ENCODE assay signal across 7 mouse cellular contexts in genomic region chr6:50890370-50891204, GRCm38 (mm10).
DNase-seq lines count a peak whose midpoint lies in the region; ATAC-seq and TF ChIP-seq lines count a peak whose summit lies in the region.

No protein-coding gene starts in this region.

- 9% methylated on average over 25 of the region's 25 CpGs for WGBS in hindbrain, embryonic 16.5 days
- 13% methylated on average over 25 of the region's 25 CpGs for WGBS in limb, embryonic 14.5 days
- WGBS in midbrain, embryonic 15.5 days: 5% methylated on average over 25 of the region's 25 CpGs

- peak; percentile 92 for ATAC-seq in hindbrain, embryonic 16.5 days
- peak; percentile 15; the same call in 1 of the 2 replicates for ATAC-seq in limb, embryonic 14.5 days (ENCODE audit: low FRiP score, low read depth)
- peak; percentile 90 for ATAC-seq in midbrain, embryonic 15.5 days (replicated peaks)

- H3K9ac ChIP-seq in hindbrain, embryonic 16.5 days (ENCODE audit: low read depth, low read length): peak overlapping the region; percentile 23; the same call in 1 of the 2 replicates
- H3K9ac ChIP-seq in limb, embryonic 14.5 days (ENCODE audit: low read depth, low read length, severe bottlenecking): no peak overlapping the region
- H3K9ac ChIP-seq in midbrain, embryonic 15.5 days: no peak overlapping the region

- DNase-seq in c-Kit-positive CD71-negative TER-119-negative erythroid progenitor cells, embryonic 14.5 days (ENCODE audit: low read depth): peak; percentile 57
- peak; percentile 85 to 86 for DNase-seq in cerebellum, postnatal 10 days
- peak; percentile 3 to 37 for DNase-seq in frontal cortex, adult 2 months (ENCODE audit: extremely low spot score in 1 of 2, low spot score in 1 of 2)
- DNase-seq in limb, embryonic 14.5 days (ENCODE audit: low spot score): no peak
- no peak for DNase-seq in thymus, postnatal 25 days

- peak overlapping the region; percentile 77 for H3K27ac ChIP-seq in hindbrain, embryonic 16.5 days (ENCODE audit: low read depth, low read length)
- no peak overlapping the region for H3K27ac ChIP-seq in limb, embryonic 14.5 days (replicated peaks; ENCODE audit: low read depth, low read length)
- peak overlapping the region; percentile 86 for H3K27ac ChIP-seq in midbrain, embryonic 15.5 days

- H3K36me3 ChIP-seq in hindbrain, embryonic 16.5 days (ENCODE audit: control insufficient read depth, insufficient read depth, low read length): no peaks in the 10 kb centered on the region
- H3K36me3 ChIP-seq in limb, embryonic 14.5 days (ENCODE audit: control insufficient read depth, insufficient read depth, low read length): no peaks in the 10 kb centered on the region
- H3K36me3 ChIP-seq in midbrain, embryonic 15.5 days (replicated peaks): no peaks in the 10 kb centered on the region

- TF ChIP-seq POLR2A in limb, embryonic 14.5 days (IDR thresholded peaks at IDR 0.05; ENCODE audit: borderline replicate concordance, extremely low read depth, insufficient read depth, insufficient read length): no peak

- no peaks in the 10 kb centered on the region for H3K27me3 ChIP-seq in hindbrain, embryonic 16.5 days (replicated peaks; ENCODE audit: control insufficient read depth, insufficient read depth, low read length)
- no peaks in the 10 kb centered on the region for H3K27me3 ChIP-seq in limb, embryonic 14.5 days (ENCODE audit: control insufficient read depth, insufficient read depth, low read length)
- no peaks in the 10 kb centered on the region for H3K27me3 ChIP-seq in midbrain, embryonic 15.5 days (replicated peaks)

- peak overlapping the region; percentile 25; the same call in 1 of the 2 replicates for H3K4me2 ChIP-seq in hindbrain, embryonic 16.5 days (ENCODE audit: low read length)
- peak overlapping the region; percentile 32 for H3K4me2 ChIP-seq in limb, embryonic 14.5 days (replicated peaks; ENCODE audit: low read depth, low read length, severe bottlenecking)
- peak overlapping the region; percentile 33 for H3K4me2 ChIP-seq in midbrain, embryonic 15.5 days

- H3K4me3 ChIP-seq in hindbrain, embryonic 16.5 days (ENCODE audit: low read length): no peak overlapping the region
- H3K4me3 ChIP-seq in limb, embryonic 14.5 days (replicated peaks; ENCODE audit: low read length): peak overlapping the region; percentile 12; the same call in 1 of the 2 replicates
- no peak overlapping the region for H3K4me3 ChIP-seq in midbrain, embryonic 15.5 days

- H3K4me1 ChIP-seq in hindbrain, embryonic 16.5 days (ENCODE audit: control insufficient read depth, insufficient read depth, low read depth, low read length): peaks cover 21% of the 10 kb centered on the region
- peaks cover 10% of the 10 kb centered on the region for H3K4me1 ChIP-seq in limb, embryonic 14.5 days (ENCODE audit: control insufficient read depth, insufficient read depth, low read length)
- peaks cover 21% of the 10 kb centered on the region for H3K4me1 ChIP-seq in midbrain, embryonic 15.5 days

- no peaks in the 10 kb centered on the region for H3K9me3 ChIP-seq in hindbrain, embryonic 16.5 days (ENCODE audit: control insufficient read depth, low read length)
- H3K9me3 ChIP-seq in limb, embryonic 14.5 days (ENCODE audit: control insufficient read depth, low read length): no peaks in the 10 kb centered on the region
- H3K9me3 ChIP-seq in midbrain, embryonic 15.5 days: no peaks in the 10 kb centered on the region

Comparison
In these comparisons a context has a peak if more than half of its experiments do, and no peak if none do; other contexts are left out.
1. DNase-seq: peak in c-Kit-positive CD71-negative TER-119-negative erythroid progenitor cells, embryonic 14.5 days (single experiment), cerebellum, postnatal 10 days (2 of 2) and frontal cortex, adult 2 months (2 of 2); none in limb, embryonic 14.5 days (single experiment) and thymus, postnatal 25 days (single experiment).
2. ATAC-seq: peak in every context shown above with its lines; median percentile 92 in hindbrain, embryonic 16.5 days; 90 in midbrain, embryonic 15.5 days; 15 in limb, embryonic 14.5 days.
3. Peak in every context shown above with its lines, with median percentiles within 50 percentile points of each other: H3K4me2 ChIP-seq.